Mouse (Mus musculus) layer of hippocampus, postnatal 36 days (tissue): ENCODE results near the gene Cpa1. TPM values are rescaled to one million over a fixed set of nuclear protein-coding genes. Genes with fewer than 3 reads are reported as not detected.

Experiments
- DNase-seq, 2 experiments: peaks; one replicate each; pipeline ENCODE4 v3.0.0; 2022
- total RNA-seq, 2 experiments: library from RNA; stranded (reverse); gene quantifications; 2 replicates each; pipeline ENCODE4 v1.2.3; 2021

Cpa1 gene
- not detected for total RNA-seq

- no peak for DNase-seq
Measured at GRCm38 (mm10) chr6:30638674-30639268, at the start of gene Cpa1. Cpa1 (plus strand) TSS chr6:30639218.

DNA sequence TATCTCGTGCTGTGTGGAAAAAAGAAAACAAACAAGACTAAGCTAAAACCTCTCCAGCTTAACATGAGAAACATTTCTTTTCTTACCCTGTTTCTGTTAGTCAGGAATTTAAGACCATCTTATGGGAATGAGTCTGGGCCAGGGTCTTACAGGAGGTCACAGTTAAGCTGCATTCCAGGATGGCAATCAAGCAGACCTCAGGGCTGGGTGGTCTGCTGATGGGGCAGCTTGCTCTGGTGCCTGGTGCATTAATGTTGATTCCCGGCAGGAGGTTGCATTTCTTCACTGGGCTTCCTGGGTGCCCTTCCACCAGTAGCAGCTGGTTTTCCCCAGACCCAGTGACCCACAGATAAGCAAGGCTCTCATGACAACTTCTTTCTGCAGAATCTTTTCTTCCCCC, 49.2 kb upstream of the Cpa1 start:
- no peak for DNase-seq

- no peak for DNase-seq
Measured at GRCm38 (mm10) chr6:30591851-30592404, 47.1 kb upstream of the Cpa1 start.

DNA sequence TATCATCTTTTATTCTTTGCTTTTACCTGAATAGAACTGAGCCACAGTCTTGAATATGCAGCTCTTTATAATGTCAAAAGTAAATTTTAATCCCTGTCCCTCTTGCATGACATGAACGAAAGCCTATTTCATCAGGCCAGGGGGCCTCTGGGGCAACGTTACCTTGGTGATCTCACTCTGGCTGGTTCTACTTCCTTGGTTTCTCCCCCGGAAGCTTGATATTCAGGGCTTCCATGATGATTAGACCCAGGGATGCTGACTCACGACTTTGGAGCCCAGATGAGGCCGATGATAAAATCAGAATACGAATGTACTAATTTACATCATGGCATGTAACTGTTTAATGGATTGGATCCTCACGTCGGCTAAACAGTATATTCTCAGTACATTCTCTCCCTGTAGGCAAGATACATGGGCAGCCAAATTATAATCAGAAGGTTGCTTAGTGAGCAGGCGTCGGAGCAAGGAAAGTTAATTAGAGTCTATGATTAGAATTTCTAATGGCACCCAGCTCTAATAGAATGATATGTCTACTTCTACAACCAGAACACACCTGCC, 46.5 kb upstream of the Cpa1 start:
- DNase-seq = no peak

DNA sequence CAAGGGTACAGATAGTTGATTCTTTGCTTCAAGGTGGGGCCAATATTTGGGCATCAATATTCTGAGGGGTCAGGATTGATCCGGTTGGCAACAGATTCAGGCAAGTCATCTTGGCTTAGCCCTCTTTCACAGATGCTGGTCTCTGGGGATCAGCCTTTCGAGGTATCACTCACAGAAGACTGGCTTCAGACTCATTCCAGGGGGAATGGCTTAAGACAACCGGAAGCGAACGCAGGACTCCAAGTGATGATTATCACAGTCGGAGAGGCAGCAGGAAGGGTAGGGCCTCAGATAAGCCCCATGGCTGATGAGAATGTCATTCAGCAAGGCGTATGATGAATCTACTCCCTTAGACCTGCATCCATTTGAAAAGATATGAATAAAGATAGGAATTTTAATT, 44.7 kb upstream of the Cpa1 start:
- no peak for DNase-seq

DNA sequence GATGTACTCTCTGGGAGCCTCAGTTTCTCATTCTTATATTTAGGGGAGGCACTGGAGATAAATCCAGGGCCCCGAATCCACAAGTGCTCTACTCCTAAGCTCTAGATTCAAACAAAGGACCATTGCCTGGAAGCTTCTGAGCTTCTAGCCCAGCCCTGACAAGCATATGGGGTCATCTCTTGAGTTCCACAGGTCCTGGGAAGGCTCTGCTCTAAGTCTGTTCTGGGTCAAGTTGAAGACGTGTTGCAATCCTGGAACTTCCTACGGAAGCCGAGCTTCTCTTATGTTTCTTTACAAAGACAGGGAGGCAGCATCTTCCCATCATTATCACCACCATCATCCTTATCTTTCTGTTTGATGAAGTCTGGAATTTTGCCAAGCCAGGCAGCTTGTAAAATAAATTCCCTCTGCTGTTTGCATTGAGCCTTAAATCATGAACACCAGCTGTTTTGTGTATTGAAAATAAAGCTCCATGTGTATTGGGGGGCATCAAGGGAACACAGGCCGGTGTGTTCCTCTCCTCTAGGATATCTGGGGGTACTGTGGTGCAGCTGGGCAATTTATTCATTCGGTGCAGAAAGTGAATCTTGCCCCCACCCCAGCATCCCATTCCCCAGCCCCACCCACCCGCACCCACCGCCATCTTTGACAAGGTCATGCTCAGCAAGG, 42.7 kb upstream of the Cpa1 start:
- no peak for DNase-seq

DNA sequence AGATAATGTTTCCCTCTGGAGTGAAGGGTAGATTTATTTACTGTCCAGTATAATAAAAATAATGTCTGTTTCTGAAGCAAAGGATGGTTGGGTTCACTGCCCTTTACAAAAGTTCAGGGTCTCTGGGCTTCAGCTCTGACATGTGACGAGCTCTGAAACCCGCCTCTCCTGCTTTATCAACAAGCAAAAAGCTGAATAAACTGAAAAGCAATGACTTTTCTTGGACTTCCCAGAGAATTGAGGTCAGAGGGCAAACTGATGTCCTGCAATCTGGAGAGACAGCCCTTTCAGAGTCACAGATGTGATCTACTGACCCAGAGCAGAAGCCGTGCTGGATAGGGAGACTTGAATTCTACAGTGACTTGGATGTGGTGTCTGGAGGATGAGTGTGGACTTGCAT, 39.0 kb upstream of the Cpa1 start:
- DNase-seq = no peak

DNA sequence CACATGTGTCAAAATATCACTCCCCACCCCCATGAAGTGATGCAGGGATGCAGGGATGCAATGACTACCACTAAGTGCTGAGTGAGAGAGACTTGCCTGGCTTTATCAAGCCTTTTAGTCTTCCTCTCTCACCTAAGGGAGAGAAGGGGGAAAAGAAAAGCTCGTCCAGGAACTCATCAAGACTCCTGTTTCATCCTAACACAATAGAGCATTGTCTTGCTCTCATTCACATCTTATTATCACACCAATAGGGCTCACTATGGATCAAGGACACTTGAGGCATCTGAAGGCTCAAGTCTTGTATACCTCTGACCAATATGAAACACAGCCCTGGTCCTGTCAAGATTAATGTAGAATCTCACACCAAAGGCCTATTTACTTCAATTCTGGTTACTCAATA, 38.0 kb upstream of the Cpa1 start:
- no peak for DNase-seq

- no peak for DNase-seq
Measured at GRCm38 (mm10) chr6:30604342-30604867, 34.6 kb upstream of the Cpa1 start.

GRCm38 (mm10) chr6:30605111-30605510, 33.9 kb upstream of the Cpa1 start:
- DNase-seq = no peak

- no peak for DNase-seq
Measured at GRCm38 (mm10) chr6:30605672-30606071, 33.3 kb upstream of the Cpa1 start.

- no peak for DNase-seq
Measured at GRCm38 (mm10) chr6:30610710-30611109, 28.3 kb upstream of the Cpa1 start, which contains the start of gene Cpa5. Cpa5 (plus strand) TSS chr6:30611010.

DNA sequence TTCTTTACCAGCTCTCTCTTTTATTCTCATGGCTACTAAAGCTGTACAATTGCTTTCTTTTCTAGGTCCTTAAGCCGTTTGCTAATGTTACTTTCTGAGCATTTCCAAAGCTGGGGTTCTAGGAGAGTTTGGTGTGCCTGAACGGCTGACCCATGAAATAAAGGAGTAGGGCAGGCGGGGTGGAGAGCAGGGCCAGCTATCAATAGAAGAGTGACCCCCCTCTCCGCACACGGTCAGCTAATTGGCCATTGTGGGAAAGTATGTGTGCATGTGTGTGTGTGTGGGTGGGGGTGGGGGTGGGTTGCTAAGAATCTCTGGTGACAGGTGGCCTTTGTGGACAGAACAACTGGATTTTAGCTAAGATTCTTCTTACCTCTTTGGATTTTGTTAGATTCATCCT, 27.8 kb upstream of the Cpa1 start:
- DNase-seq = no peak

DNA sequence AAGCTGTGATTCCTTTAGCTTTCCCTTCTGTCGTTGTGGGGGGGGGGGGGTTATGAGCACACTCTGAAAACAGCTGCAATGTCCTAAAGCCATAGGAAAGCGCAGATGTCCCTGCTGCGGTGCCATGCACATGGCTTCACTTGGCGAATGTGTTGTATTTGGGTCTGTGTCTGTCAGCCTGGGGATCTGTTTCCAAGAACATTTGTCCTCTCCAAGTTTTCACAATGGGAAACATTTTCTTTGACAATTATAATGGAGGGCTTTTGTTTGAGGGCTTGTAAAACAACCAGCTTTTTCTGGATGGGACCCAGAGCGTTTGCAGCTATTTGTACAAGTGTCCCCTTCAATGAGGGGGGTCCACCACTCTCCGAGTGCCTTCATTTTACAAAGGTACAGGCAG, 24.8 kb upstream of the Cpa1 start:
- DNase-seq = no peak

DNA sequence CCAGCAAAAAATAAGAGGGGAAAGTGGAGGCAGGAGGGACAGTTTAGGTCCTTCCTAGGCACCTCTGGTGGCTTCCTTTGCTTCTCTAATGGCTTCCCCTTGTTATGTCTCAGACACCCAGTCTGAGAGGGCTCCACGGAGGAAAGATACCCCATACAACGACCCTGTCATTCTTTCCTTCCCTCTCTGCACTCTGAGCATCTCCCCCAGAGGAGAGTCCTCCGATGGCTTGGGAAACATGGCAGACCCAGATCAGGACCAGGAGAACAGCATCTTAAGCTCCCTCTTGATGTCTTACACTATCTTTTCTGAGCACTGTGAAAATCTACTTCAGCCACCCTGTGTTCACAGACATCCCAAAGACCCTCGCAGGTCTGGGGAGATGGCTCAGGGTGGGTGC, 23.3 kb upstream of the Cpa1 start:
- no peak for DNase-seq

DNA sequence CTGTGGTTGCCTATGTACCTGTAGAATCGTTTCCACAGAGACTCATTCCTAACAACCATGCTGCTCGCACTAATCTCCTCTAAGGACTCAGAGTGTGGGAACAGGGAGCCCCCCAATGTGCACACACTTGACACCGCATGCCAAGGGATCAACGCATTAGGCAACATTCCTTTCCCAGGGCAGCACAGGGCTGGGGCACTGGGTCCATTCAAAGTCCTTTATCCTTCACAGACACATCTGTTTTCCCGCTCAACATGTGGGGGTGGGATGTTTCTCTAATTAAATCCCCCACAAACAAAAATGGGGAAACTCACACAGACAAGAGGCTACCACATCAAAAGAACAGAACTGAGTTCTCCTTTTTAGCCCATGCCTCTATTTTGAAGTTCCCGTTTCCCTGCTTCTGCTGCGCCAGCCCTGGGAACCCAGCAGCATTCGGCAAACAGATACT, 22.5 kb upstream of the Cpa1 start:
- DNase-seq = no peak

- no peak for DNase-seq
Measured at GRCm38 (mm10) chr6:30617020-30617958, 21.7 kb upstream of the Cpa1 start.

DNA sequence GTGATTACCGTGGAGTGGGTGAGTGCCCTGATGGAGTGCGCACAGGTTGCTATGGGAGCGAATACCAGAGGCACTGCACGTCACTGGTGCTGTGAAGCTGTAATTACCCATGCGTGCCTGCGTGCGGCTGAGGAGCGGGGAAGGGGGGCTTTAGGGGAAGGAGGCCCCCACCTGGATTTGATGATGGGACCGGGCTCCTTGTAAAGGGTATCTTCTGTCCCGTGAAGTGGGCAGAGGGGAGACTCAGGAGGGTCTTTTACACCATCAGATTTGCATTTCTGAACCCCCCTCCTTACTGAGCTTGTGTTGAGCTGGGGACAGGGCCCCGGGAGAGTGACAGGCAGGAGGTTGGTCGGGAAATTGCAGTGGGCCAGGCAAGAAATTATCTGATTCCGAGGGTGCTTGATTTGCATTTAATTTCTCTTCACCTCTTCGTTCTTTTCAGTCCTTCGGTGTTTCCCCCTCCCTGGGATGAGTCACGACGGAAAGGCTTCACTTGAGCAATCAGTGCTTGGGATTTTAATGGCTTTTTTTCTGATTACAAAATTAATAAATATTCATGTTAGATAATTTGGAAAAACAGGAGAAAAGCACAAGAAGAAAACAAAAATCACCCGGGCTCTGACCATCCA, 20.9 kb upstream of the Cpa1 start:
- peak; percentile 53 to 61 for DNase-seq

DNA sequence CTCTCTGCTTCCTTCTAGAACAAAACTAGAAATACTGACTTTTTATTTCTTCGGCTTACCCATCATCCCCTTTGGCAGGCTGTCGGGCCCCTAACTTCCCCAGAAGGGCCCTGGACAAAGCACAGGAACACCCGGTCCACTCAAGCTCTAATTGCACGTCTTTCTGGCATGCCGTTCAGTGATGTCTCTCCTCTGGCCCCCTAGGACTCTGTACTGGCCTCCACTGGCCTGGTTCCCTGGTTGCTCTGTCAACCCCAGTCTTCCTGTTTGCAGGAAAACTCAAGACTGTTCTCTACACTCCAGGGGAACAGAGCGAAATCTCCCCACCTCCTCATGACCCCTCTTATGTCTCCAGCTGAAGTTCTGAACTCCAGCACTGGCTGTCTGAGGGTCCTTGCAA, 20.3 kb upstream of the Cpa1 start:
- DNase-seq = no peak

- no peak for DNase-seq
Measured at GRCm38 (mm10) chr6:30619606-30620005, 19.4 kb upstream of the Cpa1 start.

DNA sequence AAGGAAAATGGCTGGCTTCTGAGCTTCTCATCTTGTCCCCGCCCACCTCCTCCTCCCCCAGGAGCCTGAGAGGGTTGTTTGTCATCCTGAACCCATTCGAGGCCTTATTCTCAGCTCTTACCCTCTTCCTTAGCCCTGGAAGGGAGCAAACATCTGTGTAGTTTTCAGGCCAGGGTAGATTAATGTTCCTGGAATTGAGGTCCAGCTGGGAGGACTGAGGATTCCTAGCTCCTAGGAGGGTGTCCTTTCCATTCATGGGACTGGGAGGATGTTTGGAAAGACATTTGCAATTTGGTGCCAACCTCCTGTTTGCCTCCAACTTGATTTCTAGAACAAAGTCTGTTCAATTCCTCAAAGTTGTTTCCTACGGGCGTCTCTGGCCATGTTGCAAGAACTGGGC, 18.4 kb upstream of the Cpa1 start:
- DNase-seq = no peak

DNA sequence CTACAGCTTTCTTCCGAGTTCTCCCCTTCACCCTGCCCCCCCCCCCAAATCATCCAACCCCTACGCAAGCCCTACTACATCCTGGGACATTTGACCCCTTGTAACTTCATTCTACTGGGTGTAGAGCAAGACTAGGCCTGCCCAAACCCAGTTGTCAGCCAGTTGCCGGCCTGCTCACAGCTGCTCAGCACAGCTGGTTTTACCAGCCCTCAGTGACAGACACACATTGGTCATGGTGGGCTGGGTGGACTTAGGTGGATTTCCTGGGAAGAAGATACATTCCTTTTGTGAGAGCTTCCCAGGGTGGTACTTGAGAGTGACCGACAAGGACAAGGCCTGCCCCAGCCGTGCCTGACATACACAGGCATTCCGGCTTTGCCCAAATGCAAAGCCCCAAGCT, 18.0 kb upstream of the Cpa1 start:
- DNase-seq = no peak
